Mouse (Mus musculus) adrenal gland, adult (tissue): ENCODE data around the gene Dgkq.
"Not testable (repeated sequence)": the region's sequence is repeated elsewhere in the genome, so short reads cannot be mapped to it uniquely, and the experiment has no call there.

Source experiments
- DNase-seq, 2 experiments: peaks; one replicate each; pipeline ENCODE4 v3.0.0; 2022 to 2023; ENCODE audit warnings: low spot score in 1 of 2; ENCODE audit not compliant: inconsistent age in 2 of 2

Dgkq gene

GRCm38 (mm10) chr5:108655891-108656650 is 13.4 kb downstream of the Dgkq start:
- no peak for DNase-seq

GRCm38 (mm10) chr5:108655381-108655780 is 14.1 kb downstream of the Dgkq start:
- DNase-seq: no peak

GRCm38 (mm10) chr5:108654444-108654990 is 15.0 kb downstream of the Dgkq start:
- DNase-seq: no peak

- DNase-seq: no peak
Measured at GRCm38 (mm10) chr5:108653341-108653740, 16.1 kb downstream of the Dgkq start.

GRCm38 (mm10) chr5:108651823-108652222 is 17.6 kb downstream of the Dgkq start:
- DNase-seq: peak; percentile 44 to 85

GRCm38 (mm10) chr5:108651136-108651720 is 18.2 kb downstream of the Dgkq start:
- no peak for DNase-seq

GRCm38 (mm10) chr5:108650341-108650740 is 19.1 kb downstream of the Dgkq start:
- no peak for DNase-seq

GRCm38 (mm10) chr5:108648937-108649576 is 20.4 kb downstream of the Dgkq start:
- DNase-seq: no peak

- no peak for DNase-seq
Measured at GRCm38 (mm10) chr5:108647820-108648465, 21.5 kb downstream of the Dgkq start.

- no peak for DNase-seq
Measured at GRCm38 (mm10) chr5:108647311-108647710, 22.2 kb downstream of the Dgkq start.

GRCm38 (mm10) chr5:108646343-108646660 is 23.2 kb downstream of the Dgkq start:
- DNase-seq: no peak

- DNase-seq: no peak
Measured at GRCm38 (mm10) chr5:108645651-108646342, 23.7 kb downstream of the Dgkq start.

- no peak for DNase-seq
Measured at GRCm38 (mm10) chr5:108643674-108644073, 25.8 kb downstream of the Dgkq start.

GRCm38 (mm10) chr5:108636172-108636571 is 33.3 kb downstream of the Dgkq start:
- DNase-seq: no peak

- not testable (repeated sequence) for DNase-seq
Measured at GRCm38 (mm10) chr5:108634088-108634487, 35.4 kb downstream of the Dgkq start.

GRCm38 (mm10) chr5:108633676-108634075 is 35.8 kb downstream of the Dgkq start:
- DNase-seq: no peak

- peak; percentile 94 to 97 for DNase-seq
Measured at GRCm38 (mm10) chr5:108629634-108630483, 39.6 kb downstream of the Dgkq start, which contains the start of the genes Gak and Tmem175. TSS of gene Gak (minus strand) at chr5:108629755. TSS of gene Tmem175 (plus strand) at chr5:108629770.

GRCm38 (mm10) chr5:108628891-108629633 is 40.4 kb downstream of the Dgkq start:
- no peak for DNase-seq

GRCm38 (mm10) chr5:108626050-108626660 is 43.3 kb downstream of the Dgkq start:
- no peak for DNase-seq
